Mouse (Mus musculus): ENCODE results near the gene Rag1. TPM values are rescaled to one million over a fixed set of nuclear protein-coding genes. Genes with fewer than 3 reads are reported as not detected.

Rag1 gene
- polyA plus RNA-seq, 1 experiment: not detected

DNA sequence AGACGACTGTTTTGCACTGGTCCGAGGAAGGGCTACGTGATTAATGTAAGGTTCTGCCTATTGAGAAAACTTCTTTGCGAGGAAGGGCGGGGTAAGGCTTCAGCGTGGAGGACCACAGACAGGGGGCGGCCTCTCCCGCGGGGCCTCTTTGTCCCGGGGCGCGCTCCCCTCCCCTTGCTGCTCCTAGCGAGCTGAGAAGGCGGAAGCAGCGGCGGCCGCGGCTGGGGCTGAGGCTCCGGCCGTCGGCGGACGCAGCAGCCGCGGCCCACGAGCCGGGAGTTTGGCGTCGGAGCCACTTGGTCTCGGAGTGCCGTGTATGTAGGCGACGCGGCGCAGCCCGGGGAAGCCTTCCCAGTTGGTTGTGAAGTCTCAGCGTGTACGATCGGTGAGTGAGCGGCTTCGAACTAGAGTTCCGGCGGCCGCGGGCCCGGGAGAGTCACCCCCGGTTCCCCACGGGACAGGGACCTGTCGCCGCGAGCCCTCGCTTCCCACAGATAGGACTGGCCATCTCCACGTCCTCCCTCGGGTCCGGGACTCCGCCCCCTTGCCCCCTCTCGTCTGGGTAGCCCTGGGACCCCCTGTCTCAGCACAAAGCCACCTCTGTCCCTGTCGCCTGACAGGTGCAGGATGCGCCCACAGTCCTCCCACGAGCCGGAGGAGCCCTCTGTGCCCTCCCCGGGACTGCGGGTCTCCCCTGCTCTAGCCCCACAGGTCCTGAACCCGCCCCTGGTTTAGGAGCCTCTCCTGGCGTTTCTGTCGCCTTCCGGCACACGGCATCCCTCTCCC is 29.1 kb upstream of the Rag1 start, which contains the start of gene Traf6:
Traf6 (plus strand) TSS at position 194 of the 786 bp plus-strand sequence.
- peaks cover 21% of the 10 kb centered on the region for H3K27me3 ChIP-seq (ENCODE audit: control insufficient read depth, insufficient read depth, insufficient read length)
- TF ChIP-seq MYOG (IDR thresholded peaks at IDR 0.05; ENCODE audit: control insufficient read depth in 1 of 3, insufficient read depth in 1 of 3, insufficient read length in 2 of 3, low read depth in 2 of 3) (peak in 1 of 3 experiments; percentile 31), POLR2AphosphoS2 (IDR thresholded peaks at IDR 0.05; ENCODE audit: insufficient read length, low read depth) (peak; percentile 73), MYOD1 (IDR thresholded peaks at IDR 0.05; ENCODE audit: control insufficient read depth in 1 of 3, insufficient read length in 2 of 3, low read depth in 2 of 3) (peak in 1 of 3 experiments; percentile 51), POLR2A (IDR thresholded peaks at IDR 0.05; ENCODE audit: insufficient read length, low read depth) (peak; percentile 84), USF1 (IDR thresholded peaks at IDR 0.05; ENCODE audit: low read depth) (no peak)
- H3K36me3 ChIP-seq (ENCODE audit: control insufficient read depth, insufficient read depth): no peaks in the 10 kb centered on the region
- peak within 1 kb of the TSS; percentile 91 for H3K4me3 ChIP-seq
- H3K4me2 ChIP-seq (ENCODE audit: low read depth): peak within 1 kb of the TSS; percentile 77
- H3K79me2 ChIP-seq (ENCODE audit: control insufficient read depth, insufficient read depth): peaks cover 30% of the 10 kb centered on the region
- peak within 1 kb of the TSS; percentile 29 for H3ac ChIP-seq (ENCODE audit: control insufficient read depth, insufficient read length)

GRCm38 (mm10) chr2:101673547-101673946 is 24.2 kb upstream of the Rag1 start:
- Histone ChIP-seq H3K27me3 (ENCODE audit: control insufficient read depth, insufficient read depth, insufficient read length) (peaks cover 36% of the 10 kb centered on the region), H3K4me2 (ENCODE audit: low read depth) (no peak overlapping the region)

DNA sequence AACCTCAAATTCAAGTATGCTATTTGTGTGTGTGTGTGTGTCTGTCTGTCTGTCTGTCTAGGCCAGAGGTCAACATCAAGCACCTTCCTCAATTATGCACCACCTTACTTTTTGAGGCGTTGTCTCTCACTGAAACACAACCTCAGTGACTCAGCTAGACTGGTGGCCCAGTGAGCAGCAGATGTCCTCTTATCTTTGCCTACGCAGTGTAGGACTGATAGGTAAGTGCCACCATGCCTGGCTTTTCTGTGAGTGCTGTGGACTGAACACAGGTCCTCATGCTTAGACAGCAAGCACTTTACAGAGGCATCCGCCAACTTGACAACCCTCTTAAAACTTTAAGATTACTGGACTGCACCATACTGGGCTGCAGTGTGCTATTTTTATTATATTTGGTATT is 19.4 kb upstream of the Rag1 start:
- Histone ChIP-seq H3K4me2 (ENCODE audit: low read depth) (no peak overlapping the region), H3K36me3 (ENCODE audit: control insufficient read depth, insufficient read depth) (no peaks in the 10 kb centered on the region), H3K79me2 (ENCODE audit: control insufficient read depth, insufficient read depth) (no peaks in the 10 kb centered on the region), H3K27me3 (ENCODE audit: control insufficient read depth, insufficient read depth, insufficient read length) (peaks cover 23% of the 10 kb centered on the region), H3ac (ENCODE audit: control insufficient read depth, insufficient read length) (no peak overlapping the region), H3K4me3 (no peak overlapping the region)
- TF ChIP-seq TCF12 (IDR thresholded peaks at IDR 0.05; ENCODE audit: insufficient read depth, poor library complexity, severe bottlenecking) (no peak), USF1 (IDR thresholded peaks at IDR 0.05; ENCODE audit: low read depth) (no peak), E2F4 (IDR thresholded peaks at IDR 0.05; ENCODE audit: insufficient read depth) (no peak), POLR2A (IDR thresholded peaks at IDR 0.05; ENCODE audit: insufficient read length, low read depth) (no peak), REST (IDR thresholded peaks at IDR 0.05; ENCODE audit: insufficient read depth, insufficient read length) (no peak), MAX (IDR thresholded peaks at IDR 0.05; ENCODE audit: low read depth) (no peak), MYOD1 (IDR thresholded peaks at IDR 0.05; ENCODE audit: control insufficient read depth in 1 of 3, insufficient read length in 2 of 3, low read depth in 2 of 3) (no peak), POLR2AphosphoS2 (IDR thresholded peaks at IDR 0.05; ENCODE audit: insufficient read length, low read depth) (no peak), MYOG (IDR thresholded peaks at IDR 0.05; ENCODE audit: control insufficient read depth in 1 of 3, insufficient read depth in 1 of 3, insufficient read length in 2 of 3, low read depth in 2 of 3) (no peak), CEBPB (IDR thresholded peaks at IDR 0.05; ENCODE audit: insufficient read depth, poor library complexity, severe bottlenecking) (no peak), SRF (IDR thresholded peaks at IDR 0.05; ENCODE audit: control insufficient read depth, insufficient read length, low read depth) (no peak), TCF3 (IDR thresholded peaks at IDR 0.05; ENCODE audit: insufficient read length, low read depth) (no peak)

More at GRCm38 (mm10) chr2:101673547-101673946, 24.2 kb upstream of the Rag1 start:
- TF ChIP-seq REST (IDR thresholded peaks at IDR 0.05; ENCODE audit: insufficient read depth, insufficient read length) (no peak), MYOD1 (IDR thresholded peaks at IDR 0.05; ENCODE audit: control insufficient read depth in 1 of 3, insufficient read length in 2 of 3, low read depth in 2 of 3) (no peak), POLR2AphosphoS2 (IDR thresholded peaks at IDR 0.05; ENCODE audit: insufficient read length, low read depth) (no peak), CEBPB (IDR thresholded peaks at IDR 0.05; ENCODE audit: insufficient read depth, poor library complexity, severe bottlenecking) (no peak), TCF12 (IDR thresholded peaks at IDR 0.05; ENCODE audit: insufficient read depth, poor library complexity, severe bottlenecking) (no peak), POLR2A (IDR thresholded peaks at IDR 0.05; ENCODE audit: insufficient read length, low read depth) (no peak), USF1 (IDR thresholded peaks at IDR 0.05; ENCODE audit: low read depth) (no peak), SRF (IDR thresholded peaks at IDR 0.05; ENCODE audit: control insufficient read depth, insufficient read length, low read depth) (no peak), TCF3 (IDR thresholded peaks at IDR 0.05; ENCODE audit: insufficient read length, low read depth) (no peak)
- H3K4me3 ChIP-seq: no peak overlapping the region
- H3ac ChIP-seq (ENCODE audit: control insufficient read depth, insufficient read length): no peak overlapping the region
- peaks cover 1% of the 10 kb centered on the region for H3K79me2 ChIP-seq (ENCODE audit: control insufficient read depth, insufficient read depth)
- no peaks in the 10 kb centered on the region for H3K36me3 ChIP-seq (ENCODE audit: control insufficient read depth, insufficient read depth)

DNA sequence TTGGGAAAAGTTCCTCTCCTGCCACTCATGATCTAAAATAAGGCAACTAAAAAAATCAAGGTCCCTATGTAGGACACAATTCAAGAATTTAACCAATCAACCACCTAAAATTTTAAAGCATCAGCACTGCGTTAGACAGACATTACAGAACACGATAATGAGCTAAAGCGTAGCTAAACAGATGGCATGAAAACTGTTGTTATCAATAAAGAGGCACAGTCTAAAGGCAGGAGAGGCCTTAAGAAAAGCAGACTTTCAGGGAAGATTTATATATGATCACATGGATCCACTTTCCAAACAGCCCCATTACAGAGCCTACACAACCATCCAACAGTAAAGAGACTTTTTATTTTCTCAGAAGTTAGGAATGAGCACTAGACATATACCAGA is 16.4 kb upstream of the Rag1 start:
- H3K36me3 ChIP-seq (ENCODE audit: control insufficient read depth, insufficient read depth): no peaks in the 10 kb centered on the region

More for the DNA sequence above, 16.4 kb upstream of the Rag1 start:
- peaks cover 15% of the 10 kb centered on the region for H3K27me3 ChIP-seq (ENCODE audit: control insufficient read depth, insufficient read depth, insufficient read length)
- no peak overlapping the region for H3ac ChIP-seq (ENCODE audit: control insufficient read depth, insufficient read length)
- no peaks in the 10 kb centered on the region for H3K79me2 ChIP-seq (ENCODE audit: control insufficient read depth, insufficient read depth)
- no peak for TF ChIP-seq CEBPB (IDR thresholded peaks at IDR 0.05; ENCODE audit: insufficient read depth, poor library complexity, severe bottlenecking)
- TF ChIP-seq MYOD1 (IDR thresholded peaks at IDR 0.05; ENCODE audit: control insufficient read depth in 1 of 3, insufficient read length in 2 of 3, low read depth in 2 of 3): no peak
- TF ChIP-seq REST (IDR thresholded peaks at IDR 0.05; ENCODE audit: insufficient read depth, insufficient read length): no peak
- TF ChIP-seq MAX (IDR thresholded peaks at IDR 0.05; ENCODE audit: low read depth): no peak
- no peak for TF ChIP-seq TCF12 (IDR thresholded peaks at IDR 0.05; ENCODE audit: insufficient read depth, poor library complexity, severe bottlenecking)
- TF ChIP-seq E2F4 (IDR thresholded peaks at IDR 0.05; ENCODE audit: insufficient read depth): no peak
- no peak for TF ChIP-seq TCF3 (IDR thresholded peaks at IDR 0.05; ENCODE audit: insufficient read length, low read depth)
- TF ChIP-seq MYOG (IDR thresholded peaks at IDR 0.05; ENCODE audit: control insufficient read depth in 1 of 3, insufficient read depth in 1 of 3, insufficient read length in 2 of 3, low read depth in 2 of 3): no peak
- TF ChIP-seq USF1 (IDR thresholded peaks at IDR 0.05; ENCODE audit: low read depth): no peak
- TF ChIP-seq SRF (IDR thresholded peaks at IDR 0.05; ENCODE audit: control insufficient read depth, insufficient read length, low read depth): no peak
- no peak for TF ChIP-seq POLR2A (IDR thresholded peaks at IDR 0.05; ENCODE audit: insufficient read length, low read depth)
- TF ChIP-seq POLR2AphosphoS2 (IDR thresholded peaks at IDR 0.05; ENCODE audit: insufficient read length, low read depth): no peak
- no peak overlapping the region for H3K4me2 ChIP-seq (ENCODE audit: low read depth)
- H3K4me3 ChIP-seq: no peak overlapping the region

Measured in myocyte (in vitro differentiated cells).